Mouse (Mus musculus) testis, postnatal 10 days (tissue): ENCODE measurements at regions not wholly inside any gene's neighbourhood (a gene's known extent, or its start where the extent isn't known, plus 50 kb on each side); places are given as distances from the start of the nearest gene placed in this dataset.
"Not testable (repeated sequence)": the region's sequence is repeated elsewhere in the genome, so short reads cannot be mapped to it uniquely, and the experiment has no call there.

Experiments
- DNase-seq: peaks from one replicate; pipeline ENCODE4 v3.0.0; 2021; ENCODE audit warnings: low spot score

DNA sequence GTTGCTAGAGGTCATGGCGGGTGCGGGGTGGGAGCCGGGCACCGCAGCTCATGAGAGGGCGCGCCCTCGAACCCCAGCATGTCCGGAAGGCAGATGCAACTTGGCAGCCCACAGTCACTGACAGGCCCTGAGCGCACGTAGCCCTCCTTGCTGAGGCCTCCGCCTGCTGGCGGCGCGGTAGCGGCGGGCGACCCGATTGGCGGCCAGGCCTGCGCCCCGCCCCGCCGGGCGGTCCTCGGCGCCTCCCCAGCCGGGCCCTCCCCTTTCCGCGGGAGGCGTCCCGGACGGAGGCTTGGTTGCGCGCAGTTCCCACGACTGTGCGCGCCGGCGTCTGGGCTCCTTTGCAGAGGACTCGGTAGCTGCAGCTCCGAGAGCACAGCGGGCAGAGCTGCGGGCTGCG, 301.9 kb downstream of the Hpcal1 start:
- DNase-seq: peak; percentile 44

DNA sequence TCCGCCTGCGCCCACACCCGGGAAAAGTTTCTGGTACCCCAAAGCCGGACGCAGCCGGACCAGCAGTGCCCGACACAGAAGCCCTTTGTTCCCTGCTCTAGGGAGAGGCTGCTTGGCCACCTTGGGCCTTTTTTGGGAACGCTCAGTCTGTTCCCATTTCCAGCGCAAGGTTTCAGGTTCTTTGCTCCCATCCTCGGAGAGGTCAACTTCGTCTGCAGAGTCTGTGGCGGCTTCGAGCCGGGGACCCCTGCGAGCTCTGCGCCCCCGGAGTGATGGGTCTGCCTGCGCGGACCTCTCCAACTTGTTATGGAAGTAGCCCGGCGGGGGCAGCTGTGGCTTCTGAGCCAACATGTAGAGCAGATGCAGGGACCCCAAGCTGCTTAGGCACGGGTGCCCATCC, 302.7 kb downstream of the Hpcal1 start:
- DNase-seq: not testable (repeated sequence)
